Mouse (Mus musculus): ENCODE measurements around the gene Akap7. TPM values are rescaled to one million over a fixed set of nuclear protein-coding genes. Genes with fewer than 3 reads are reported as not detected.

Akap7 gene
- polyA plus RNA-seq, 1 experiment: 91.9 TPM

GRCm38 (mm10) chr10:25268476-25269351, 39.0 kb downstream of the Akap7 start:
- DNase-seq: peak in 1 of 2 experiments; percentile 14
- Histone ChIP-seq H3K27me3 (ENCODE audit: control insufficient read depth, insufficient read depth, low read length) (no peaks in the 10 kb centered on the region), H3K27ac (ENCODE audit: insufficient read depth, low read length) (no peak overlapping the region), H3K4me3 (replicated peaks; ENCODE audit: insufficient read depth, low read depth, low read length) (no peak overlapping the region), H3K4me1 (ENCODE audit: control insufficient read depth, insufficient read depth, low read length) (no peaks in the 10 kb centered on the region)
- WGBS: 55% methylated on average over 18 of the region's 18 CpGs
- no peak for TF ChIP-seq POLR2A (IDR thresholded peaks at IDR 0.05; ENCODE audit: borderline replicate concordance, insufficient read depth, low read length)
- no peak for TF ChIP-seq CTCF (IDR thresholded peaks at IDR 0.05; ENCODE audit: borderline replicate concordance, insufficient read depth, low read depth, low read length)

- TF ChIP-seq POLR2A (IDR thresholded peaks at IDR 0.05; ENCODE audit: borderline replicate concordance, insufficient read depth, low read length) (no peak), CTCF (IDR thresholded peaks at IDR 0.05; ENCODE audit: borderline replicate concordance, insufficient read depth, low read depth, low read length) (no peak)
- no peak overlapping the region for H3K27ac ChIP-seq (ENCODE audit: insufficient read depth, low read length)
- no peaks in the 10 kb centered on the region for H3K4me1 ChIP-seq (ENCODE audit: control insufficient read depth, insufficient read depth, low read length)
- H3K27me3 ChIP-seq (ENCODE audit: control insufficient read depth, insufficient read depth, low read length): no peaks in the 10 kb centered on the region
- WGBS: 51% methylated on average over 6 of the region's 6 CpGs
- no peak overlapping the region for H3K4me3 ChIP-seq (replicated peaks; ENCODE audit: insufficient read depth, low read depth, low read length)
- no peak for DNase-seq
Observed at GRCm38 (mm10) chr10:25261176-25261575, 46.5 kb downstream of the Akap7 start.

DNA sequence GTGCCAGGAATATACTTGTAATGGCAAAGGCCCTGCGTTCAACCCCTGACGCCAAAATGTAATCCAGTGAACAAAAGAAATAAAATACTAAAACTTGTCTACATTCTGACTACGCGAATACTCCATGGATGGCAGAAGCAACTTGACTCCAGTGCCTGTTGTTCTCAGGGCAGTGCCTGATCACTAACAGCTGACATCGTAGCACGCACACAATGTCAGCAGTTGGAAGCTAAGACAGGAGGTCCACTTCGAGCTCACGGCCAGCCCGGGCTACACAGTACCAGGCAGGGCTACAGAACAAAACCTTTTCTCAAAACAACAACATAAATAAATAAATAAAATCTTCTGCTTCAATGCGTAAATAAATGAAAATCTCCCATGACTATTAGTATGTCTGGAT, 46.9 kb downstream of the Akap7 start:
- no peaks in the 10 kb centered on the region for H3K27me3 ChIP-seq (ENCODE audit: control insufficient read depth, insufficient read depth, low read length)
- no peak overlapping the region for H3K27ac ChIP-seq (ENCODE audit: insufficient read depth, low read length)
- no peak for TF ChIP-seq POLR2A (IDR thresholded peaks at IDR 0.05; ENCODE audit: borderline replicate concordance, insufficient read depth, low read length)
- no peak for TF ChIP-seq CTCF (IDR thresholded peaks at IDR 0.05; ENCODE audit: borderline replicate concordance, insufficient read depth, low read depth, low read length)
- DNase-seq: no peak
- H3K4me3 ChIP-seq (replicated peaks; ENCODE audit: insufficient read depth, low read depth, low read length): no peak overlapping the region
- 92% methylated on average over 10 of the region's 10 CpGs for WGBS
- H3K4me1 ChIP-seq (ENCODE audit: control insufficient read depth, insufficient read depth, low read length): no peaks in the 10 kb centered on the region

DNA sequence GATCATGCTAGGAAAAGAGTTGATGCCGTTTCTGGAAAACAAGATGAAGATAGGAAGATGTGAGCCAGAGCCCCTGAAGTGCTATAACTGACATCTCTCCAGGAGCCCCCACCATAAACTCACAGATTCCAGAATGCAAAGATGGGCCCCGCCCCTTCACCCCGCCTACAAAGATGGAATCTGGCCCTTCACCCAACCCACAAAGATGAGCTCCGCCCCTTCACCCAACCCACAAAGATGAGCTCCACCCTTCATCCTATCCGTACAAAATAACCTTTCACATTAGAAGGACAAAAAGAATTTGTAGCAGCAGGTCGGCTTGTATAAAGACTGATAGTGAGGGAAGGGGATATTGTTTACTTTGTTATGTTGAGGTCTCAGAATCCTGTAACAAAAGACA, 49.5 kb downstream of the Akap7 start:
- DNase-seq: no peak

GRCm38 (mm10) chr10:25257466-25257865, 50.2 kb downstream of the Akap7 start:
- DNase-seq: no peak
- WGBS: 75% methylated on average over 5 of the region's 5 CpGs

More for the DNA sequence above, 49.5 kb downstream of the Akap7 start:
- TF ChIP-seq POLR2A (IDR thresholded peaks at IDR 0.05; ENCODE audit: borderline replicate concordance, insufficient read depth, low read length) (no peak), CTCF (IDR thresholded peaks at IDR 0.05; ENCODE audit: borderline replicate concordance, insufficient read depth, low read depth, low read length) (no peak)
- WGBS: 88% methylated on average over 6 of the region's 6 CpGs
- Histone ChIP-seq H3K4me1 (ENCODE audit: control insufficient read depth, insufficient read depth, low read length) (no peaks in the 10 kb centered on the region), H3K27me3 (ENCODE audit: control insufficient read depth, insufficient read depth, low read length) (no peaks in the 10 kb centered on the region; the same call in 1 of the 2 replicates), H3K27ac (ENCODE audit: insufficient read depth, low read length) (no peak overlapping the region), H3K4me3 (replicated peaks; ENCODE audit: insufficient read depth, low read depth, low read length) (no peak overlapping the region)

GRCm38 (mm10) chr10:25253474-25253873, 54.2 kb downstream of the Akap7 start:
- Histone ChIP-seq H3K4me3 (replicated peaks; ENCODE audit: insufficient read depth, low read depth, low read length) (no peak overlapping the region), H3K4me1 (ENCODE audit: control insufficient read depth, insufficient read depth, low read length) (no peaks in the 10 kb centered on the region), H3K27me3 (ENCODE audit: control insufficient read depth, insufficient read depth, low read length) (no peaks in the 10 kb centered on the region; the same call in 1 of the 2 replicates), H3K27ac (ENCODE audit: insufficient read depth, low read length) (no peak overlapping the region)
- WGBS: 83% methylated on average over 2 of the region's 2 CpGs
- TF ChIP-seq CTCF (IDR thresholded peaks at IDR 0.05; ENCODE audit: borderline replicate concordance, insufficient read depth, low read depth, low read length) (no peak), POLR2A (IDR thresholded peaks at IDR 0.05; ENCODE audit: borderline replicate concordance, insufficient read depth, low read length) (no peak)
- no peak for DNase-seq

More at GRCm38 (mm10) chr10:25257466-25257865, 50.2 kb downstream of the Akap7 start:
- Histone ChIP-seq H3K27me3 (ENCODE audit: control insufficient read depth, insufficient read depth, low read length) (no peaks in the 10 kb centered on the region; the same call in 1 of the 2 replicates), H3K4me3 (replicated peaks; ENCODE audit: insufficient read depth, low read depth, low read length) (no peak overlapping the region), H3K4me1 (ENCODE audit: control insufficient read depth, insufficient read depth, low read length) (no peaks in the 10 kb centered on the region), H3K27ac (ENCODE audit: insufficient read depth, low read length) (no peak overlapping the region)
- TF ChIP-seq CTCF (IDR thresholded peaks at IDR 0.05; ENCODE audit: borderline replicate concordance, insufficient read depth, low read depth, low read length): no peak
- TF ChIP-seq POLR2A (IDR thresholded peaks at IDR 0.05; ENCODE audit: borderline replicate concordance, insufficient read depth, low read length): no peak

DNA sequence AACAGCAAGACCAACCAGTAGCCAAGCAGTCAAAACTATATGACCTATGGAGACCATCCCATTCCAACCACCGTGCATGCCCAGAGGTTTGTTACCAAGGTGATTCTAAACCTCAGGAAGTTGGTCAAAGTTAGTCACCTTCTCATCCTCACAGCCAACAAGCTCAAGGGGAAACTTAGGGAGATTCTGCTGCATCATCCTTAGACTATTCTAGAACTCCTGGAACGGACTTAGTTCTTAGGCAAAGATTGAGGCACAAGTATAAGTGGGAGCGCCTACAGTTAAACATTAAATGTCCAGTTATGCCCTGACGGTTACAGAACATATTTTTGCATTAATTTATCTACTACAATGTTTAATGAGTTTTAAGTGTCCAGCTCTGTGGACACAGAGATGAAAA, 54.7 kb downstream of the Akap7 start:
- Histone ChIP-seq H3K4me3 (replicated peaks; ENCODE audit: insufficient read depth, low read depth, low read length) (no peak overlapping the region), H3K27me3 (ENCODE audit: control insufficient read depth, insufficient read depth, low read length) (no peaks in the 10 kb centered on the region; the same call in 1 of the 2 replicates), H3K27ac (ENCODE audit: insufficient read depth, low read length) (no peak overlapping the region), H3K4me1 (ENCODE audit: control insufficient read depth, insufficient read depth, low read length) (no peaks in the 10 kb centered on the region)
- WGBS: 90% methylated on average over 4 of the region's 4 CpGs
- no peak for DNase-seq
- no peak for TF ChIP-seq POLR2A (IDR thresholded peaks at IDR 0.05; ENCODE audit: borderline replicate concordance, insufficient read depth, low read length)
- TF ChIP-seq CTCF (IDR thresholded peaks at IDR 0.05; ENCODE audit: borderline replicate concordance, insufficient read depth, low read depth, low read length): no peak

DNA sequence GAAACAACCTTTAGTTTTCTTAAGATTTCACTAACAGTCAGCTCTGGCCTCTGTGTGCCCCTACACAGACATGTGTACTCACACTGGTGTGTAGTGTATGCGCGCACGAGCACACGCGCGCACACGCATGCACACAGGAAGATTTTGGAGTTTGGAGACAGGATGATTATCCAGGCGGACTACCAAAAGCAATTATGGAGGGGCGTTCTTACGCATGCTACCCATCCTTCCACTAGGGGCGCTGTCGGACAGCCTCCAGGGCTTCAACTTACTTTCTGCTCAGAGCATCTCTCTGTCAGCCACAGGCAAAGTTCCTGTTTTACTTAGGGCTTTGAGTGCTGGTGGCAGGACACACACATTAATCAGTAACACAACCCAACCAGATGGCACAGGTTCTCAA, 57.6 kb downstream of the Akap7 start:
- no peak overlapping the region for H3K4me3 ChIP-seq (replicated peaks; ENCODE audit: insufficient read depth, low read depth, low read length)
- WGBS: 40% methylated on average over 12 of the region's 12 CpGs
- no peaks in the 10 kb centered on the region; the same call in 1 of the 2 replicates for H3K27me3 ChIP-seq (ENCODE audit: control insufficient read depth, insufficient read depth, low read length)
- peak; percentile 36 to 47 for DNase-seq
- TF ChIP-seq CTCF (IDR thresholded peaks at IDR 0.05; ENCODE audit: borderline replicate concordance, insufficient read depth, low read depth, low read length) (peak; percentile 65), POLR2A (IDR thresholded peaks at IDR 0.05; ENCODE audit: borderline replicate concordance, insufficient read depth, low read length) (no peak)
- no peak overlapping the region for H3K27ac ChIP-seq (ENCODE audit: insufficient read depth, low read length)
- no peaks in the 10 kb centered on the region for H3K4me1 ChIP-seq (ENCODE audit: control insufficient read depth, insufficient read depth, low read length)
